Mouse (Mus musculus): ENCODE measurements around the gene Amfr.

The Amfr gene

GRCm38 (mm10) chr8:93981679-93982215 lies 30.9 kb downstream of the Amfr start:
- DNase-seq (ENCODE audit: low spot score), result no peak

DNA sequence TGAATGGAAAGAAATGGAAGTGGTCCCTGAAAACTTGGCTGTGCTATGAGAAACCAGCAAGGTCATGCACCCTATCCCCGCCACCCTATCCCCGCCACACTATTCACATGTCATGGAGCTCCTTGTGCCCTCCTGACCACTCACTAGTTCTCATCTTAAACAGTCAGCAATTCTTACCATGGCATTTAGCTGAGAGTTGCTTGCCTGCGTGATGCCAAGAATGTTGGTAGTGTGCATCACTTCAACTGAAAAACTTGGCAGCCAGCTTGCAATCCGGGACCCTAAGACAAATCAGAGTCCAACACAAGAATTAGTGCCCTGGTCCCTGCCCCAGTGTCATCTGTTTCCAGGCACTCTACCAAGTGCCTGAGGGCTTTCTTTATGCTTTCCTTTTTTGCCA lies 32.5 kb downstream of the Amfr start:
- DNase-seq (ENCODE audit: low spot score), result no peak

DNA sequence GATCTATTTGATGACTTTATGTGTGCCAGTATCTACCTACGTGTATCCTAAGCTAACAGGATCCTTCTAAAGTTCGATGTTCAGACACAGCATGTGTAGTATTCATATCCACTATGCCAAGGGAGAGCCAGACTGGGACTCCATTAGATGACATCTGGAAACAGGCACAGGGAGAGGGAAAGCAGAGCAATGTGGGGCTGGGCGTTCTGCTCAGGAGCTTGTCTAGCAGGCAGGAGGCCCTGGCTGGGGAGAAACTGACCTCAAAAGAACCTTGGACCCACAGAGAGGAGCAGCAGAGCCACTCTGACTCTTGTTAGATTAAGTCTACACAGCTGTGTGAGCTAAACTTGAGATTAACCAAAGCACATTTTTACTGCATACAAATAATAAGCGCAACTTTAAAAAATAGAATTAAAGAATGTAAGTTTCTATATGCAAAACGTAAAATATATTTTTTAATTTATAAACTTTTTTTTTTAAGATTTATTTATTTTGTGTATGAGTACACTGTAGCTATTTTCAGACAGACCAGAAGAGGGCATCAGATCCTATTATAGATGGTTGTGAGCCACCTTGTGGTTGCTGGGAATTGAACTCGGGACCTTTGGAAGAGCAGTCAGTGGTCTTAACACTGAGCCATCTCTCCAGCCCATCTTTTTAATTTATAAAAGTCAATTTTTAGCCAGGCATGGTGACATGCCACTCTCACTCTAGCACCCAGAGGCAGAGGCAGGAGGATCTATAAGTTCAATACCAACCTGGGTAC lies 36.0 kb downstream of the Amfr start:
- no peak for DNase-seq (ENCODE audit: low spot score)

DNA sequence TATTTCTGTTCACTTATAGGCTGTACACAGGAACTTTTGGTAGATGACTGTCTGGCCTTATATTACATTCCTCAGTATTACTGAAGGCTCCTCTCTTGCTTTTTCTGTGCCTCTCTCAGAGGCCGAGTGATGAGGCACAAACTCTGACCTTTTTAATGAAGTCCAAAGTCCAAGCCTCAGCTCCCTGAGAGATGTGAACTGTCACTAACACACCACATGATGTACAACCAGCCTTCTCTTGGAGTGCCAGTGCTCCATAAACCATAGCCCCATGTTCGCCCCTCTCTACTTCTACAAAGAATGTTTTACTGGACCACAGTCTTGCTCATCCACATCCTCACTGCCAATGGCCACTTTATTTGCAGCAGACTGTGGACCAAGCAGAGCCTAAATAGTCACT lies 37.3 kb downstream of the Amfr start:
- no peak for DNase-seq (ENCODE audit: low spot score)

DNA sequence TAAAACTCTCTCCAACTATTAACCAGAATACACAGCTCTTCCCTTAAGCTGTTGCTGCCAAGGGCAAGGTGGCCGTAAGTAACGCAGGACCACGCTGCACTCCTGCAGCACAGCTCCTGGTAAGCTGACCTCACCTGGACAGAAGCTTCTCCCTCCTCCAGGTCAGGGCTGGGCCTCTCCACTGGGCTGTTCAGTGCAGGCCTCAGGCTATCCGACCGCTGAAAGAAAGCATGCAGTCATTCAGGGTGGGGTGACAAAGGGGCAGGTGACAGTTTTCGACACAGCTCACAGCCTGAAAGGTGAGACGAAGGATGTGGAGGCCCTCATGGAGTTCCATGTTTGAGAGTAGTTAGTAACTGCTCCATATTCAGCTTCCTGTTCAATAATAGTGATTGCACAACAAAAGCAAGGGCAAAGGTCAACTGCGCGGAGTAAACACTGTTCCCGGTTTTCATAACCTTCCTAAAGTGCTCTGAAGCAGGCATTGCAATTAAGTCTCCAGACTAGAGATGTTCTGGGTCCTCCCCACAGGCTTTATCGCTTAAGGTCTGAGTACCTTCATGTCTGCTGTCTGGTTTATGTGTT lies 37.9 kb downstream of the Amfr start:
- no peak for DNase-seq (ENCODE audit: low spot score)

DNA sequence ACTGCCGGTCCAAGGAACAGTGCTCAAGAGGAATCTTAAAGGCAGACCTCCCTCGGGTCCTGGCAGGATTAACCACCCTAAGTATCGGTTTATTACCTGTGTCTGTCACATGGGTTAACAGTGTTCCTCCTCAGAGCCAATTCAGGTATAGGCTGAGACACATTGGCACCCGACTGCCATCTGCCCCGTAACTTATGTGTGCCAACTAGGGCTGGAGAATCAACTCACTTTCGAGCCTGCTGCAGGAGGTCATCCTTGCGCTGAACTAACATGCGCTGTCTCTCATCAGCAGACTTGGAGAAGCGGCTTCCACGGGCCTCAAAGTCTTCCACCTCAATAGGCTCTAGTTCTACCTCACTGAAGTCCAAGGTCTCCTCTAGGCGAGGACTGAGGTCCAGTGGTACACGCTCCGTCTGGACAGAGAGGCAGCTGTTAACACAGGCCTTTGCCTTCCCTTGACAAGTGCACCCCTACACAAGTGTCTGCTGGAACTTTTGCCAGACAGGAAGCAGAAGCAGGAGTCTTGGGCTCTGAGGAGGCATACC lies 38.7 kb downstream of the Amfr start:
- no peak for DNase-seq (ENCODE audit: low spot score)

DNA sequence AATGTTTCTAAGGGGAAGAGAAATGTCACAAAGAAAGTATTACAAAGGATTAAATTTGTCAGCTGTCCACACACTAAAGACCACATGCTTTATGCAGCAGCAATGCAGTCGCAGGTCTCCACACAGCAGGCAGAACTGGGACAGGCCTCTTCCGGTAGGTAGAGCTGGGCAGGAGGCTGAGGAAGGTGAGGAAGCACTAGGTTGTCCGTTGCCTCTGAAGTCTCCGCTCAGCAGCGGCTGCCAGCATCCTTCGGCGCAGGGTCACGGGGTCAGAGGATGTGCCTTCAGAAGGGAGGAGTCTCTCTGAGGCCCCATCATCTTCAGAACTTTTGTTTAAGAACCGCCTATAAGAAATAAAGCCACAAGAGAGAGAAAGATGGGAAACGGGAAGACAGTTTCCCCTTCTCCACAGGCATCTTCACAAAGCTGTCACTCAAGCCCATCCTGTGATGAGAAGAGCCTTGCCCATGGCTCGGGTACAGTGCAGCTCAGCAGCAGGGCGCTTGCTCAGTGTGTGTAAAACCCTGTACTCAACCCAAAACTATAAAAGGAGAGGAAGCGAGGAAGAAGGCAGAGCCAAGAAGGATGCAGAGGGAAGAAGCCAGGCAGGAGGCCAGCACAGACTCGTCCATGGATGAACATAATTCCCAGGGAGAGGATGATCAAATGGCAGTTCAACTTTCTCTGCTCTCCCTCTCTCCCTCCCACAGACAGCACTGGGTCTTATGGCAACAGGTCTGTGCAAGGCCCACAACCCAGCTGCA lies 39.5 kb downstream of the Amfr start:
- no peak for DNase-seq (ENCODE audit: low spot score)

DNA sequence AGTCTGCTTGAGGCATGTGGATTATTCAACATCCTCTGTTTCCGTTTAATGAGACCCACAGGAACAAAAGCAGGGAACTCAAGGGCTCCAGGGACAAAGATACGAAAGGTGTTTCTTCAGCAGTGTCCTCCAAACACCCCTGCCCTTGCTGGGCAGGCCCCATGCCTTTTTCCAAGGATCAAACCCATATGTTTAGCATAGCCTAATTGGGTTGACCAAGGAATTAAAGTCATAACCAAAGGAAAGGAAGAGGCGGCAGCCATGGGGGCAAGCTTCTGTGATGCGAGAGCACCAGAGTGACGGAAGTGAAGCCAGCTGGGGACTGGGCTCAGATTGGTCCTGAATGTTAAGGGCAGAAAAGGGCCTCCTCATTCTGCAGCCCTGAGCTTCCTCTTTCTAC lies 40.4 kb downstream of the Amfr start:
- no peak for DNase-seq (ENCODE audit: low spot score)

- DNase-seq (ENCODE audit: low spot score), result no peak
Measured at GRCm38 (mm10) chr8:93971451-93971850, 41.2 kb downstream of the Amfr start.

DNA sequence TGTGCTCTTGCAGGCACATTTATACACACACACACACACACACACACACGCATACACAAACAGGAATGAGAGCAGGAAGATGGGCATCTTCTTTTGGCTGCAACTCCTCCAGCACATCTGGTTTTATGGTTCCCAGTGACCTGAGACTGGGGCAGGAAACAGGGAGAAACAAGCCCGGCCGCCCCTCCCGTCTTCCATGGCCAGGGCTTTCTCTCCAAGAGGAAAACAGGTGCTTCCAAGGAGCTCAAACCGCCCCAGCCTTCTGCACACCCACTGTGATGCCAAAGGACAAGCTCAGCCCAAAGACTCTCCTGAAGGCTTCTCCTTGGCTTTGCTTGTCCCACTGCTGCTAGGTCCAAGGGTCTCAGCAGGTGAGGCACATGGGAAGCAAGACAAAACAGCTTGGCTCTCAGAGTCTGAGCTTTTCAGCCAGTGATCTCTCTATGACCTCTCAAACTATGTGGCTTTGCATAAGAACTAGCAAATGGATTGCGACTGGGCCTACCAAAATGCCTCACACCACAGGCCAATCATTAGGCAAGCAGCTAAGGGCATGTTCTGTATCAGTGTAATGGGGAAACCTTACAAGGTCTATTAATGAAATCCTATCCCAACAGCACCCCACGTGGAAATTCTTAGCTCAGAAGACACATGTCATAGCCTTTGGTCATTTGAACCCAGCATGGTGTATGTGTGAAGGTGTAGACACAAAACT lies 42.9 kb downstream of the Amfr start:
- no peak for DNase-seq (ENCODE audit: low spot score)

- DNase-seq (ENCODE audit: low spot score), result no peak
Measured at GRCm38 (mm10) chr8:93968293-93968692, 44.3 kb downstream of the Amfr start.

DNA sequence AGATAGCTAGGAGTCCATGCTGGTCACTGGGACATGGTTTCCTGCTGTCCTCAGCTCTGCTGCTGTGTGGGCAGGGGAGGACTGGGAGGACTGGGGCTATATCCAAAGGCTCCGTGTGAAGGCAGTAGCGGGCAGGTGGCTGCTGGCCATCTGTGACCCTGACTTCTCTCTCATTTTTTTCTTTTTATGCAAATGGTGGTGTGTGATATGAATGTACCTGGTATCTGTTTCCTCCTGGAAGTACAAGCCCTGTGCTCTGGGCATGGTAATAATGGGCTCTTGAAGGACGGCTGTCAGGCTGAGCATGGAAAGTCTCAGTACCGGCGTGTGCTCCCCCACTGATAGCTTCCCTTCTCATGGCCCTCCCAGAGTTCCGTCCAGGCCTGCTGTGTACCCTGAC lies 51.7 kb downstream of the Amfr start:
- DNase-seq (ENCODE audit: low spot score), result no peak

DNA sequence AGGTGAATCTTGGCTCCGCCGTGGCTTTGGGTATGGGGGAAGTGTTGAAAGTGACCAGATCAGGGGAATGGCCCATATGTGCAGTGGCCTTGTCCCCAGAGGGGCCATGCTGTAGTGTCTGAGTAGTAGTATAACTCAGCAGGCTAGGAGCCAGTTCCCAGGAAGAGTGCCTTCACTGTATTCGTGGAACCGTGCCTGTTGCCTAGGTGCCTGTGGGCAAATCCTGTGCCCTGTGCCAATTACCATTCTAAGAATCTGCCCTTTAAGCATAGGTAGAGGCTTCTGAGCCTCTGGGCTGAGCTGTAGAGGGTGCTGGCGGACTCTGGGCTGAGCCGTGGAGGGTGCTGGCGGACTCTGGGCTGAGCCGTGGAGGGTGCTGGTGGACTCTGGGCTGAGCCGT lies 54.2 kb downstream of the Amfr start:
- no peak for DNase-seq (ENCODE audit: low spot score)

- no peak for DNase-seq (ENCODE audit: low spot score)
Measured at GRCm38 (mm10) chr8:93952511-93952910, 60.1 kb downstream of the Amfr start.

DNA sequence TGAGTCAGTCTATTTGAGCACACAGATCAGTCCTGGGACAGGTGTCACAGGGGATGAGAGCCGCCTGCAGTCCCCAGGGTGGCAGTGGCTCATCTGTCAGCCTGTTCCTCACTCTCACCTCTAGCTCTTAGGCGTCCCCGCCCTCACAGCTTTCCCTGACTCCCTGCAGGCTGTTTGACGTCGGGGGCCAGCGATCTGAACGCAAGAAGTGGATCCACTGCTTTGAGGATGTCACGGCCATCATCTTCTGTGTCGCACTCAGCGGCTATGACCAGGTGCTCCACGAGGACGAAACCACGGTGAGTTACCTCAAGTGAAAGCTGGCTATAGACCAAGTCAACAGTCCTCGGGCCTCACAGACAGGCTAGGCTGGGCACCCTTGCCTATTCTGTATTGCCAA lies 62.5 kb downstream of the Amfr start:
- no peak for DNase-seq (ENCODE audit: low spot score)

- DNase-seq (ENCODE audit: low spot score), result no peak
Measured at GRCm38 (mm10) chr8:93946397-93946796, 66.2 kb downstream of the Amfr start.

GRCm38 (mm10) chr8:93945781-93946180 lies 66.9 kb downstream of the Amfr start:
- no peak for DNase-seq (ENCODE audit: low spot score)

GRCm38 (mm10) chr8:93941636-93942054 lies 71.0 kb downstream of the Amfr start:
- no peak for DNase-seq (ENCODE audit: low spot score)

- no peak for DNase-seq (ENCODE audit: low spot score)
Measured at GRCm38 (mm10) chr8:93940542-93941423, 71.9 kb downstream of the Amfr start.

GRCm38 (mm10) chr8:93938193-93938592 lies 74.4 kb downstream of the Amfr start:
- no peak for DNase-seq (ENCODE audit: low spot score)

- DNase-seq (ENCODE audit: low spot score), result no peak
Measured at GRCm38 (mm10) chr8:93933288-93933687, 79.4 kb downstream of the Amfr start.

All from urinary bladder, postnatal 25 days (tissue).